Mouse (Mus musculus) midbrain, embryonic 16.5 days (tissue): ENCODE data around the gene Man1b1. TPM values are rescaled to one million over a fixed set of nuclear protein-coding genes. Genes with fewer than 3 reads are reported as not detected.

Experiments used
- ATAC-seq: fragments of 200-750 bp; cut with Nextera tagmentation; 2 replicates; pipeline ENCODE4 v1.8.0; 2017; ENCODE audit warnings: moderate TSS enrichment
- H3K27ac ChIP-seq: fragments of 300-500 bp; sonication (generic); 2 replicates; pipeline ENCODE4 v1.5.1; 2014; ENCODE audit warnings: mild to moderate bottlenecking, low read length, mixed read lengths
- H3K27me3 ChIP-seq: fragments of 300-500 bp; sonication (generic); 2 replicates; pipeline ENCODE4 v1.6.1; 2014; ENCODE audit warnings: low read depth, low read length, mixed read lengths; ENCODE audit not compliant: control insufficient read depth, insufficient read depth
- H3K36me3 ChIP-seq: fragments of 300-500 bp; sonication (generic); 2 replicates; pipeline ENCODE4 v1.6.1; 2014; ENCODE audit warnings: mild to moderate bottlenecking, low read length, moderate library complexity, mixed read lengths; ENCODE audit not compliant: control insufficient read depth, insufficient read depth
- H3K4me1 ChIP-seq: fragments of 300-500 bp; sonication (generic); 2 replicates; pipeline ENCODE4 v1.6.1; 2014; ENCODE audit warnings: mild to moderate bottlenecking, low read length, mixed read lengths; ENCODE audit not compliant: control insufficient read depth, insufficient read depth
- H3K4me2 ChIP-seq: fragments of 300-500 bp; sonication (generic); 2 replicates; pipeline ENCODE4 v1.6.1; 2014; ENCODE audit warnings: mild to moderate bottlenecking, low read length, mixed read lengths
- H3K4me3 ChIP-seq: fragments of 300-500 bp; sonication (generic); 2 replicates; pipeline ENCODE4 v1.5.1; 2014; ENCODE audit warnings: low read depth, mild to moderate bottlenecking, low read length, moderate library complexity, mixed read lengths
- H3K9ac ChIP-seq: fragments of 300-500 bp; sonication (generic); 2 replicates; pipeline ENCODE4 v1.6.1; 2014; ENCODE audit warnings: low read depth, low read length, mixed read lengths
- H3K9me3 ChIP-seq: fragments of 300-500 bp; sonication (generic); replicated peaks from 2 replicates; pipeline ENCODE4 v1.6.1; 2014; ENCODE audit warnings: mild to moderate bottlenecking, low read length, mixed read lengths; ENCODE audit not compliant: control insufficient read depth, poor library complexity, severe bottlenecking
- WGBS: fragments of 180-500 bp; shearing (Covaris S2); extraction: QIAGEN DNeasy Blood & Tissue Kit; methylation state at CpG from one replicate; pipeline ENCODE4 v1.1.7; 2014; 5-methylcytosine and 5-hydroxymethylcytosine counted together
- polyA plus RNA-seq: library from polyadenylated mRNA; unstranded; fragments of >200 nt; fragmentation: Nextera tagmentation; extraction: Ambion mirVana; gene quantifications from 2 replicates; pipeline ENCODE4 v1.2.1, GENCODE M21; 2015

Man1b1 gene
- polyA plus RNA-seq, result 50.7 and 51.0 TPM in 2 replicates

GRCm38 (mm10) chr2:25332286-25333160 is at the start of gene Man1b1:
Gene Man1b1 (plus strand): TSS chr2:25332338.
- Histone ChIP-seq H3K27ac (peak within 1 kb of the TSS; percentile 86), H3K9ac (peak within 1 kb of the TSS; percentile 88), H3K27me3 (no peaks in the 10 kb centered on the region), H3K4me3 (peak within 1 kb of the TSS; percentile 67), H3K4me2 (peak within 1 kb of the TSS; percentile 91), H3K36me3 (peaks cover 21% of the 10 kb centered on the region), H3K4me1 (peaks cover 16% of the 10 kb centered on the region), H3K9me3 (no peaks in the 10 kb centered on the region)
- under 1% methylated on average over 78 of the region's 78 CpGs for WGBS
- ATAC-seq, result peak; percentile 98

- Histone ChIP-seq H3K9ac (no peak overlapping the region), H3K27me3 (peaks cover 19% of the 10 kb centered on the region), H3K36me3 (peaks cover 27% of the 10 kb centered on the region), H3K9me3 (no peaks in the 10 kb centered on the region), H3K4me3 (no peak overlapping the region), H3K4me2 (no peak overlapping the region), H3K4me1 (peaks cover 8% of the 10 kb centered on the region), H3K27ac (no peak overlapping the region)
- 92% methylated on average over 2 of the region's 2 CpGs for WGBS
- ATAC-seq, result no peak
Measured at GRCm38 (mm10) chr2:25285551-25285950, 46.6 kb upstream of the Man1b1 start.

GRCm38 (mm10) chr2:25286314-25286713 is 45.8 kb upstream of the Man1b1 start:
- Histone ChIP-seq H3K27me3 (peaks cover 26% of the 10 kb centered on the region), H3K4me1 (peaks cover 14% of the 10 kb centered on the region), H3K4me2 (no peak overlapping the region), H3K36me3 (peaks cover 22% of the 10 kb centered on the region), H3K9me3 (no peaks in the 10 kb centered on the region), H3K27ac (no peak overlapping the region), H3K4me3 (no peak overlapping the region), H3K9ac (no peak overlapping the region)
- no peak for ATAC-seq
- 87% methylated on average over 1 of the region's 1 CpGs for WGBS

- H3K9ac ChIP-seq, result no peak overlapping the region
- no peak overlapping the region for H3K4me2 ChIP-seq
- ATAC-seq, result no peak
- 59% methylated on average over 7 of the region's 7 CpGs for WGBS
- no peak overlapping the region for H3K27ac ChIP-seq
- H3K36me3 ChIP-seq, result peaks cover 22% of the 10 kb centered on the region
- H3K4me1 ChIP-seq, result peaks cover 18% of the 10 kb centered on the region
- no peak overlapping the region for H3K4me3 ChIP-seq
- peaks cover 33% of the 10 kb centered on the region for H3K27me3 ChIP-seq
- H3K9me3 ChIP-seq, result no peaks in the 10 kb centered on the region
Measured at GRCm38 (mm10) chr2:25286837-25287636, 45.1 kb upstream of the Man1b1 start.

GRCm38 (mm10) chr2:25287927-25288649 is 44.0 kb upstream of the Man1b1 start, which contains the start of gene Tmem210:
Gene Tmem210 (plus strand): TSS chr2:25288145.
- peaks cover 23% of the 10 kb centered on the region for H3K4me1 ChIP-seq

GRCm38 (mm10) chr2:25288734-25289345 is 43.3 kb upstream of the Man1b1 start:
- Histone ChIP-seq H3K4me2 (no peak overlapping the region), H3K4me1 (peaks cover 23% of the 10 kb centered on the region), H3K9me3 (no peaks in the 10 kb centered on the region), H3K27me3 (peaks cover 50% of the 10 kb centered on the region), H3K27ac (no peak overlapping the region), H3K36me3 (peaks cover 19% of the 10 kb centered on the region), H3K4me3 (no peak overlapping the region), H3K9ac (no peak overlapping the region)
- ATAC-seq, result no peak
- 86% methylated on average over 7 of the region's 7 CpGs for WGBS

More at GRCm38 (mm10) chr2:25287927-25288649, 44.0 kb upstream of the Man1b1 start, which contains the start of gene Tmem210:
- Histone ChIP-seq H3K4me3 (no peak within 1 kb of the TSS), H3K4me2 (no peak within 1 kb of the TSS), H3K36me3 (peaks cover 19% of the 10 kb centered on the region), H3K27ac (no peak within 1 kb of the TSS), H3K9me3 (no peaks in the 10 kb centered on the region), H3K9ac (no peak within 1 kb of the TSS), H3K27me3 (peaks cover 43% of the 10 kb centered on the region)
- ATAC-seq, result no peak
- 81% methylated on average over 6 of the region's 6 CpGs for WGBS

- Histone ChIP-seq H3K4me1 (peaks cover 23% of the 10 kb centered on the region), H3K27me3 (peaks cover 58% of the 10 kb centered on the region), H3K4me3 (peak within 1 kb of the TSS; percentile 5), H3K9ac (peak within 1 kb of the TSS; percentile 42; the same call in 1 of the 2 replicates), H3K4me2 (peak within 1 kb of the TSS; percentile 35), H3K27ac (no peak within 1 kb of the TSS), H3K9me3 (no peaks in the 10 kb centered on the region), H3K36me3 (peaks cover 19% of the 10 kb centered on the region)
- no peak for ATAC-seq
- 6% methylated on average over 11 of the region's 11 CpGs for WGBS
Measured at GRCm38 (mm10) chr2:25289651-25290050, 42.5 kb upstream of the Man1b1 start, which contains the start of gene Lrrc26. Gene Lrrc26 (plus strand): TSS chr2:25289915.
